Comparison of ENCODE assay signal across 8 mouse cellular contexts in genomic region chr19:6363091-6363410, GRCm38 (mm10). TPM values are rescaled to one million over a fixed set of nuclear protein-coding genes. Genes with fewer than 3 reads are reported as not detected.
DNase-seq lines count a peak whose midpoint lies in the region; ATAC-seq and TF ChIP-seq lines count a peak whose summit lies in the region.

No protein-coding gene starts in this region.

- peak overlapping the region; percentile 79 for H3K4me3 ChIP-seq in erythroblast, embryonic 14.5 days (replicated peaks)
- H3K4me3 ChIP-seq in testis, adult 2 months (ENCODE audit: control insufficient read depth, low read depth, low read length), result peak overlapping the region; percentile 90
- peak overlapping the region; percentile 98 for H3K4me3 ChIP-seq in liver, embryonic 13.5 days (replicated peaks)

- WGBS in liver, embryonic 13.5 days (ENCODE audit: insufficient replicate concordance), result under 1% methylated on average over 11 of the region's 11 CpGs

- H3K4me2 ChIP-seq in liver, embryonic 13.5 days, result peak overlapping the region; percentile 74

- H3K4me1 ChIP-seq in erythroblast, embryonic 14.5 days (ENCODE audit: control insufficient read depth), result peaks cover 33% of the 10 kb centered on the region
- no peaks in the 10 kb centered on the region for H3K4me1 ChIP-seq in testis, adult 2 months (ENCODE audit: control insufficient read depth, insufficient read depth, low read length)
- peaks cover 39% of the 10 kb centered on the region for H3K4me1 ChIP-seq in liver, embryonic 13.5 days (replicated peaks)

- H3K27me3 ChIP-seq in erythroblast, embryonic 14.5 days (ENCODE audit: control insufficient read depth), result no peaks in the 10 kb centered on the region
- no peaks in the 10 kb centered on the region for H3K27me3 ChIP-seq in testis, adult 2 months (ENCODE audit: control insufficient read depth, insufficient read depth, low read length)
- no peaks in the 10 kb centered on the region for H3K27me3 ChIP-seq in liver, embryonic 13.5 days

- peak overlapping the region; percentile 74 for H3K9ac ChIP-seq in liver, embryonic 13.5 days

- no peak for TF ChIP-seq POLR2A in testis, adult 2 months (IDR thresholded peaks at IDR 0.05; ENCODE audit: control insufficient read depth, low read depth, low read length)

- DNase-seq in testis, postnatal 14 days (ENCODE audit: low spot score), result no peak
- DNase-seq in liver, embryonic 13.5 days, result no peak
- DNase-seq in natural killer cell, adult 2 months (ENCODE audit: low spot score in 2 of 2), result no peak
- no peak for DNase-seq in ovary, postnatal 36 days (ENCODE audit: low spot score)

- no peak for TF ChIP-seq CTCF in testis, adult 2 months (IDR thresholded peaks at IDR 0.05; ENCODE audit: control insufficient read depth, insufficient read depth, insufficient replicate concordance, low read depth, low read length)

- no peaks in the 10 kb centered on the region for H3K9me3 ChIP-seq in erythroblast, embryonic 14.5 days (ENCODE audit: control insufficient read depth, low read length)
- no peaks in the 10 kb centered on the region for H3K9me3 ChIP-seq in liver, embryonic 13.5 days (replicated peaks)

- no peak; the same call in 1 of the 2 replicates for ATAC-seq in erythroblast, adult 5-6 weeks (replicated peaks; ENCODE audit: low FRiP score, poor library complexity, severe bottlenecking)
- no peak for ATAC-seq in liver, embryonic 13.5 days (ENCODE audit: low read depth)
- ATAC-seq in cerebellum, adult (ENCODE audit: insufficient number of reproducible peaks, low FRiP score, low TSS enrichment), result no peak; the same call in 1 of the 2 replicates

- H3K36me3 ChIP-seq in erythroblast, embryonic 14.5 days (ENCODE audit: control insufficient read depth), result peaks cover 63% of the 10 kb centered on the region
- peaks cover 5% of the 10 kb centered on the region for H3K36me3 ChIP-seq in testis, adult 2 months (ENCODE audit: control insufficient read depth, insufficient read depth, low read length)
- H3K36me3 ChIP-seq in liver, embryonic 13.5 days, result peaks cover 41% of the 10 kb centered on the region

- H3K27ac ChIP-seq in testis, adult 2 months (ENCODE audit: control insufficient read depth, insufficient read depth, low read depth, low read length), result peak overlapping the region; percentile 97
- H3K27ac ChIP-seq in liver, embryonic 13.5 days, result peak overlapping the region; percentile 71

RNA-seq across cellular contexts. Expression of gene Sf1, which starts 0.4 kb away (rescaled TPM):
- polyA plus RNA-seq in erythroblast, embryonic 14.5 days (2012), result 134 and 140 TPM in 2 replicates
- total RNA-seq in erythroblast, adult 5-6 weeks (2015; ENCODE audit: low replicate concordance), result 71.3 and 72.7 TPM in 2 replicates
- total RNA-seq in erythroblast, adult 5-6 weeks (2017; ENCODE audit: low replicate concordance), result 42.1 and 81.4 TPM in 2 replicates
- polyA plus RNA-seq in testis, adult 2 months (2012; rRNA removed), result 167 and 174 TPM in 2 replicates
- polyA plus RNA-seq in liver, embryonic 13.5 days (2015; fragmentation: Nextera tagmentation; extraction: Ambion mirVana), result 68.4 and 92.3 TPM in 2 replicates

RNA-seq across cellular contexts. Expression of gene Pygm, which starts 21.1 kb away (rescaled TPM):
- 0.08 and 0.14 TPM in 2 replicates for polyA plus RNA-seq in erythroblast, embryonic 14.5 days (2012)
- not detected in 2 replicates for total RNA-seq in erythroblast, adult 5-6 weeks (2015; ENCODE audit: low replicate concordance)
- total RNA-seq in erythroblast, adult 5-6 weeks (2017; ENCODE audit: low replicate concordance), result not detected in 2 replicates
- polyA plus RNA-seq in testis, adult 2 months (2012; rRNA removed), result 6.9 and 7.6 TPM in 2 replicates
- 2.7 and 2.9 TPM in 2 replicates for polyA plus RNA-seq in liver, embryonic 13.5 days (2015; fragmentation: Nextera tagmentation; extraction: Ambion mirVana)

RNA-seq across cellular contexts. Expression of gene Map4k2, which starts 22.1 kb away (rescaled TPM):
- polyA plus RNA-seq in erythroblast, embryonic 14.5 days (2012), result 1.2 and 2.1 TPM in 2 replicates
- total RNA-seq in erythroblast, adult 5-6 weeks (2015; ENCODE audit: low replicate concordance), result 21.5 and 30.0 TPM in 2 replicates
- 14.5 and 21.1 TPM in 2 replicates for total RNA-seq in erythroblast, adult 5-6 weeks (2017; ENCODE audit: low replicate concordance)
- polyA plus RNA-seq in testis, adult 2 months (2012; rRNA removed), result 21.4 and 24.8 TPM in 2 replicates
- 4.5 and 5.8 TPM in 2 replicates for polyA plus RNA-seq in liver, embryonic 13.5 days (2015; fragmentation: Nextera tagmentation; extraction: Ambion mirVana)

RNA-seq across cellular contexts. Expression of gene Men1, which starts 28.3 kb away (rescaled TPM):
- 6.4 and 8.3 TPM in 2 replicates for polyA plus RNA-seq in erythroblast, embryonic 14.5 days (2012)
- 6.0 and 7.3 TPM in 2 replicates for total RNA-seq in erythroblast, adult 5-6 weeks (2015; ENCODE audit: low replicate concordance)
- total RNA-seq in erythroblast, adult 5-6 weeks (2017; ENCODE audit: low replicate concordance), result 2.5 and 9.6 TPM in 2 replicates
- 24.6 and 24.8 TPM in 2 replicates for polyA plus RNA-seq in testis, adult 2 months (2012; rRNA removed)
- 26.3 and 29.9 TPM in 2 replicates for polyA plus RNA-seq in liver, embryonic 13.5 days (2015; fragmentation: Nextera tagmentation; extraction: Ambion mirVana)

RNA-seq across cellular contexts. Expression of gene Rasgrp2, which starts 36.1 kb away (rescaled TPM):
- polyA plus RNA-seq in erythroblast, embryonic 14.5 days (2012), result 0.71 and 0.73 TPM in 2 replicates
- 55.4 and 90.1 TPM in 2 replicates for total RNA-seq in erythroblast, adult 5-6 weeks (2015; ENCODE audit: low replicate concordance)
- total RNA-seq in erythroblast, adult 5-6 weeks (2017; ENCODE audit: low replicate concordance), result 31.9 and 39.0 TPM in 2 replicates
- polyA plus RNA-seq in testis, adult 2 months (2012; rRNA removed), result 8.2 and 8.4 TPM in 2 replicates
- polyA plus RNA-seq in liver, embryonic 13.5 days (2015; fragmentation: Nextera tagmentation; extraction: Ambion mirVana), result 77.2 and 85.3 TPM in 2 replicates
